Mouse (Mus musculus): ENCODE measurements around the gene Piezo1. TPM values are rescaled to one million over a fixed set of nuclear protein-coding genes. Genes with fewer than 3 reads are reported as not detected.
A peak's percentile ranks its signal among the peaks of the same experiment; 100 is the strongest.

Gene Piezo1
- total RNA-seq, 2 experiments from 2014 or later = 5.2 to 5.5 TPM

GRCm38 (mm10) chr8:122546811-122547453, 4.2 kb downstream of the Piezo1 start:
- DNase-seq (ENCODE audit: low spot score in 2 of 2) = no peak

- DNase-seq (ENCODE audit: low spot score in 2 of 2) = no peak
These were observed 4.9 kb downstream of the Piezo1 start for GRCm38 (mm10) chr8:122546066-122546755.

- no peak for DNase-seq (ENCODE audit: low spot score in 2 of 2)
These were observed 7.0 kb downstream of the Piezo1 start for GRCm38 (mm10) chr8:122544138-122544537.

GRCm38 (mm10) chr8:122538310-122539076, 12.6 kb downstream of the Piezo1 start:
- no peak for DNase-seq (ENCODE audit: low spot score in 2 of 2)

- no peak for DNase-seq (ENCODE audit: low spot score in 2 of 2)
These were observed 13.3 kb downstream of the Piezo1 start for GRCm38 (mm10) chr8:122537812-122538211.

GRCm38 (mm10) chr8:122537033-122537432, 14.1 kb downstream of the Piezo1 start:
- DNase-seq (ENCODE audit: low spot score in 2 of 2) = peak in 1 of 2 experiments; percentile 24

- no peak for DNase-seq (ENCODE audit: low spot score in 2 of 2)
These were observed 19.8 kb downstream of the Piezo1 start for GRCm38 (mm10) chr8:122531312-122531711.

GRCm38 (mm10) chr8:122529159-122529558, 22.0 kb downstream of the Piezo1 start:
- DNase-seq (ENCODE audit: low spot score in 2 of 2) = no peak

GRCm38 (mm10) chr8:122527937-122528336, 23.2 kb downstream of the Piezo1 start:
- DNase-seq (ENCODE audit: low spot score in 2 of 2) = no peak

- DNase-seq (ENCODE audit: low spot score in 2 of 2) = no peak
These were observed 24.5 kb downstream of the Piezo1 start for GRCm38 (mm10) chr8:122526526-122527170.

- DNase-seq (ENCODE audit: low spot score in 2 of 2) = no peak
These were observed 25.0 kb downstream of the Piezo1 start for GRCm38 (mm10) chr8:122526084-122526483.

GRCm38 (mm10) chr8:122525004-122525403, 26.1 kb downstream of the Piezo1 start:
- DNase-seq (ENCODE audit: low spot score in 2 of 2) = no peak

GRCm38 (mm10) chr8:122524506-122524905, 26.6 kb downstream of the Piezo1 start:
- no peak for DNase-seq (ENCODE audit: low spot score in 2 of 2)

GRCm38 (mm10) chr8:122523652-122524360, 27.3 kb downstream of the Piezo1 start:
- peak in 1 of 2 experiments; percentile 28 for DNase-seq (ENCODE audit: low spot score in 2 of 2)

GRCm38 (mm10) chr8:122522796-122523651, 28.1 kb downstream of the Piezo1 start:
- DNase-seq (ENCODE audit: low spot score in 2 of 2) = no peak

GRCm38 (mm10) chr8:122520611-122521010, 30.5 kb downstream of the Piezo1 start:
- DNase-seq (ENCODE audit: low spot score in 2 of 2) = no peak

- DNase-seq (ENCODE audit: low spot score in 2 of 2) = no peak
These were observed 33.5 kb downstream of the Piezo1 start for GRCm38 (mm10) chr8:122517541-122518190.

- DNase-seq (ENCODE audit: low spot score in 2 of 2) = no peak
These were observed 35.4 kb downstream of the Piezo1 start for GRCm38 (mm10) chr8:122515699-122516098.

- no peak for DNase-seq (ENCODE audit: low spot score in 2 of 2)
These were observed 38.7 kb downstream of the Piezo1 start for GRCm38 (mm10) chr8:122512392-122512791.
